Mouse (Mus musculus): ENCODE data around the gene Dgkb. TPM values are rescaled to one million over a fixed set of nuclear protein-coding genes. Genes with fewer than 3 reads are reported as not detected.

Gene Dgkb
- polyA plus RNA-seq, 1 experiment from 2014 or later = 3.5 TPM

DNA sequence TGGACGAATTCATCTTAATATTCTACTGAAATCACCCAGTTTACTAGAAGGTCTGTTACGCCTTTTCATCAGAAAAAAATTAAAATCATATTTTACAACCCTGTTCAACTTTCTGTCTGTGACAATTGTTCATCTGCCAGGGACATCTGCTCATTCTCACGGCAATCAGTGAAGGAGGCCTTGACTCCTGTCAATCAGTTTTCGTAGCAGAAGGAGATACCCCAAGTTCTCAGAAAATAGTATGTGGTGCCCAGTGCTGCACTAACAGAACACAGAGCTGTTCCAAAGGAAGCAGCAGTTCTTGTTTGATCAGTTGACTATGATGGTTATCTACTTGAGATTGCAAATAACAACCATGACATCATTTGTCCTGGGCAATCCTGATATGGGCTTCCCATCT, 307.8 kb downstream of the Dgkb start:
- 75% methylated on average over 4 of the region's 4 CpGs for WGBS
- no peaks in the 10 kb centered on the region for H3K36me3 ChIP-seq (ENCODE audit: insufficient read depth)
- H3K4me1 ChIP-seq (ENCODE audit: insufficient read depth) = no peaks in the 10 kb centered on the region
- no peak overlapping the region for H3K4me3 ChIP-seq (ENCODE audit: low read depth, low read length)
- H3K9ac ChIP-seq = no peak overlapping the region
- no peak for TF ChIP-seq CTCF (IDR thresholded peaks at IDR 0.05; ENCODE audit: low read depth)
- H3K27ac ChIP-seq (ENCODE audit: low read depth) = no peak overlapping the region
- DNase-seq (no peak), ATAC-seq (ENCODE audit: insufficient read depth) (no peak)
- no peaks in the 10 kb centered on the region for H3K27me3 ChIP-seq (ENCODE audit: insufficient read depth, low read length)
- no peak overlapping the region for H3K4me2 ChIP-seq
- H3K9me3 ChIP-seq (ENCODE audit: low read depth, low read length) = no peaks in the 10 kb centered on the region

DNA sequence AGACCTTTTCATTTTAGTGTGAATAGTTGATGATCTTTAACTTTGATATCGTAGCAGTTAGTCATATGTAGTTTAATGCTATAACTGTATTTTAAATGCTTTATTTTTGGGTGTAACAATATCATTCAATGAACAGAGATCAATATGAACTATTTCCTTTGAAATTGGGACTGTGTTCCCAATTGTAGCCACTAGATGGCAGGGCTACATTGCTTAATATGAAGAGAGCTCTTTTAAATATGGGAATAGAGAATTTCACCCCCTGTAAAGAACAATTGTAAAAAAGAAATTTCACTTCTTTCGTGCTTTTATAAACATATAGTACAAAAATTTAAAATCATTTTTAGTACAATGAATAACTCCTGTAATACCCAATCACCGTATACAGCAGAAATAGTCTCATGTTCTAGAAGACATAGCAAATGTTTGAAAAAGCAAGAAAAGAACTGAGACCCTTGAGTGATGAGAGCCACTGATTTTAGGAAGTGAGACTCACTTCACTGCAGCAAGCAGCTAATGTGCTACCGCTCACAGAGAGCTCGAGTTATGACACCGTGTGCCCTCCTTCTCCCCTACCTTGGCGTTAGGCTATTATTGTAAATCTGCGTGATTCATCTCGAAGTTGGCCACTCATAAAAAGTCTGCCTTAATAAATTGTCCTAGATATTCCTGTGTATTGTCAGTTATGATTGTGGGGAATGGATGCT, 312.8 kb downstream of the Dgkb start:
- no peaks in the 10 kb centered on the region for H3K36me3 ChIP-seq (ENCODE audit: insufficient read depth)
- H3K4me3 ChIP-seq (ENCODE audit: low read depth, low read length) = no peak overlapping the region
- WGBS = 55% methylated on average over 9 of the region's 9 CpGs
- no peaks in the 10 kb centered on the region for H3K27me3 ChIP-seq (ENCODE audit: insufficient read depth, low read length)
- H3K4me1 ChIP-seq (ENCODE audit: insufficient read depth) = no peaks in the 10 kb centered on the region
- ATAC-seq (ENCODE audit: insufficient read depth) (no peak), DNase-seq (peak; percentile 84)
- H3K4me2 ChIP-seq = no peak overlapping the region
- H3K27ac ChIP-seq (ENCODE audit: low read depth) = no peak overlapping the region
- H3K9ac ChIP-seq = no peak overlapping the region
- no peaks in the 10 kb centered on the region for H3K9me3 ChIP-seq (ENCODE audit: low read depth, low read length)
- TF ChIP-seq CTCF (IDR thresholded peaks at IDR 0.05; ENCODE audit: low read depth) = peak; percentile 71

- WGBS = 21% methylated on average over 5 of the region's 5 CpGs
- no peak for TF ChIP-seq CTCF (IDR thresholded peaks at IDR 0.05; ENCODE audit: low read depth)
- ATAC-seq (ENCODE audit: insufficient read depth) (peak; percentile 89), DNase-seq (peak; percentile 69)
- Histone ChIP-seq H3K4me2 (no peak overlapping the region), H3K27me3 (ENCODE audit: insufficient read depth, low read length) (no peaks in the 10 kb centered on the region), H3K4me3 (ENCODE audit: low read depth, low read length) (no peak overlapping the region), H3K9me3 (ENCODE audit: low read depth, low read length) (no peaks in the 10 kb centered on the region), H3K27ac (ENCODE audit: low read depth) (peak overlapping the region; percentile 5; the same call in 1 of the 2 replicates), H3K4me1 (ENCODE audit: insufficient read depth) (no peaks in the 10 kb centered on the region), H3K36me3 (ENCODE audit: insufficient read depth) (no peaks in the 10 kb centered on the region), H3K9ac (no peak overlapping the region)
Observed at GRCm38 (mm10) chr12:38136379-38136778, 318.9 kb downstream of the Dgkb start.

DNA sequence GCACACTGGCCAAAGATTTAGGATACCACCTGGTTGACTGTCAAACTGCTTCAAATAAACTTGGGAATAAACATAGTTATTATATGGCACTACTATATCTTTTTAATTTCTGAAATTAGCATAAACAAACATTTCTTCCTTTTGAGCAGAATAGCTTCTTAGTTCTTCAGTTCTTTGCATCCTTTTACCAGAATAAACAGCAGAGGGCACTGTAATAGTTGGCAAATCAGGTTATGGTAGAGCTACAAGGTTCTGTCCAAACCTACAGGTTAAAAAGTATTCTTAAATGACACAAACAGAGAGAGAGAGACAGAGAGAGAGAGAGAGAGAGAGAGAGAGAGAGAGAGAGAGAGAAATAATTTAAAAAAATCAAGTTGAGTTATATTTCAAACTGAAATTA, 322.5 kb downstream of the Dgkb start:
- Histone ChIP-seq H3K9ac (no peak overlapping the region), H3K9me3 (ENCODE audit: low read depth, low read length) (no peaks in the 10 kb centered on the region), H3K36me3 (ENCODE audit: insufficient read depth) (no peaks in the 10 kb centered on the region), H3K27ac (ENCODE audit: low read depth) (no peak overlapping the region), H3K4me3 (ENCODE audit: low read depth, low read length) (no peak overlapping the region), H3K27me3 (ENCODE audit: insufficient read depth, low read length) (no peaks in the 10 kb centered on the region), H3K4me2 (no peak overlapping the region), H3K4me1 (ENCODE audit: insufficient read depth) (no peaks in the 10 kb centered on the region)
- TF ChIP-seq CTCF (IDR thresholded peaks at IDR 0.05; ENCODE audit: low read depth) = peak; percentile 53
- ATAC-seq (ENCODE audit: insufficient read depth) = no peak
- peak; percentile 74 for DNase-seq

- Histone ChIP-seq H3K4me2 (no peak overlapping the region), H3K4me3 (ENCODE audit: low read depth, low read length) (no peak overlapping the region), H3K4me1 (ENCODE audit: insufficient read depth) (no peaks in the 10 kb centered on the region), H3K9me3 (ENCODE audit: low read depth, low read length) (no peaks in the 10 kb centered on the region), H3K9ac (no peak overlapping the region), H3K27me3 (ENCODE audit: insufficient read depth, low read length) (no peaks in the 10 kb centered on the region), H3K36me3 (ENCODE audit: insufficient read depth) (no peaks in the 10 kb centered on the region), H3K27ac (ENCODE audit: low read depth) (no peak overlapping the region)
- ATAC-seq (ENCODE audit: insufficient read depth) (no peak), DNase-seq (no peak)
- TF ChIP-seq CTCF (IDR thresholded peaks at IDR 0.05; ENCODE audit: low read depth) = no peak
- WGBS = 65% methylated on average over 1 of the region's 1 CpGs
Observed at GRCm38 (mm10) chr12:38232665-38233064, 415.1 kb downstream of the Dgkb start.

DNA sequence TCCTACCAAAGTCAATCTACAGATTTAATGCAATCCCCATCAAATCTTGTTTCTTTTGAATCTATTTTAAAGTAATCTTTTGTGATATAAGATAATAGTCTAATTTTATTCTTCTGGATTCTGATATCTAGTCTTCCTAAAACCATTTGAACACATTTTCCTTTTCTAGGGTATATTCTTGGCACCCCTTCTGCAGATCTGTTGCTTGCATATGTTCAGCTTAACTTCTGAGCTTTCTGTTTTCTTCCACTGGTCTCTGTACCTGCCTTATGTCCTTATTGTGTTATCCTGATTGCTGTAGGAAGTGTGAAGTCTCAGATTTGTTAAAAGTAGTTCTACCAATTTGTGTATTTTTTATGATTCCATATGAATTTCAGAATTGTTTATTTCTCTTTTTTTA, 451.3 kb downstream of the Dgkb start:
- Histone ChIP-seq H3K27ac (ENCODE audit: low read depth) (no peak overlapping the region), H3K9me3 (ENCODE audit: low read depth, low read length) (no peaks in the 10 kb centered on the region), H3K9ac (no peak overlapping the region), H3K4me3 (ENCODE audit: low read depth, low read length) (no peak overlapping the region), H3K36me3 (ENCODE audit: insufficient read depth) (no peaks in the 10 kb centered on the region), H3K4me1 (ENCODE audit: insufficient read depth) (no peaks in the 10 kb centered on the region), H3K27me3 (ENCODE audit: insufficient read depth, low read length) (no peaks in the 10 kb centered on the region), H3K4me2 (no peak overlapping the region)
- ATAC-seq (ENCODE audit: insufficient read depth) = no peak
- no peak for TF ChIP-seq CTCF (IDR thresholded peaks at IDR 0.05; ENCODE audit: low read depth)
- DNase-seq = no peak

GRCm38 (mm10) chr12:38301497-38301896, 484.0 kb downstream of the Dgkb start:
- no peaks in the 10 kb centered on the region for H3K27me3 ChIP-seq (ENCODE audit: insufficient read depth, low read length)
- H3K27ac ChIP-seq (ENCODE audit: low read depth) = no peak overlapping the region
- H3K4me1 ChIP-seq (ENCODE audit: insufficient read depth) = no peaks in the 10 kb centered on the region
- TF ChIP-seq CTCF (IDR thresholded peaks at IDR 0.05; ENCODE audit: low read depth) = no peak
- no peak for DNase-seq
- 76% methylated on average over 1 of the region's 1 CpGs for WGBS
- H3K36me3 ChIP-seq (ENCODE audit: insufficient read depth) = no peaks in the 10 kb centered on the region
- no peak for ATAC-seq (ENCODE audit: insufficient read depth)
- no peak overlapping the region for H3K4me2 ChIP-seq
- H3K9me3 ChIP-seq (ENCODE audit: low read depth, low read length) = no peaks in the 10 kb centered on the region
- H3K9ac ChIP-seq = no peak overlapping the region
- no peak overlapping the region for H3K4me3 ChIP-seq (ENCODE audit: low read depth, low read length)

All from lung, embryonic 14.5 days (tissue).